Mouse (Mus musculus): ENCODE measurements around the gene Gpr61.

Gene Gpr61

GRCm38 (mm10) chr3:108178756-108179715 is 24.4 kb upstream of the Gpr61 start:
- DNase-seq, result no peak

GRCm38 (mm10) chr3:108174672-108175531 is 20.2 kb upstream of the Gpr61 start:
- peak; percentile 22 for DNase-seq

- no peak for DNase-seq
Measured at GRCm38 (mm10) chr3:108169199-108169598, 14.5 kb upstream of the Gpr61 start.

GRCm38 (mm10) chr3:108167499-108167898 is 12.8 kb upstream of the Gpr61 start:
- DNase-seq, result no peak

- DNase-seq, result peak; percentile 48
Measured at GRCm38 (mm10) chr3:108166486-108167211, 12.0 kb upstream of the Gpr61 start.

GRCm38 (mm10) chr3:108165532-108166315 is 11.0 kb upstream of the Gpr61 start:
- DNase-seq, result no peak

- DNase-seq, result peak; percentile 85
Measured at GRCm38 (mm10) chr3:108164807-108165206, 10.1 kb upstream of the Gpr61 start.

GRCm38 (mm10) chr3:108164091-108164490 is 9.4 kb upstream of the Gpr61 start:
- no peak for DNase-seq

GRCm38 (mm10) chr3:108158383-108159037 is 3.8 kb upstream of the Gpr61 start:
- no peak for DNase-seq

GRCm38 (mm10) chr3:108152290-108152689 is 2.4 kb downstream of the Gpr61 start:
- no peak for DNase-seq

- DNase-seq, result peak; percentile 96
Measured at GRCm38 (mm10) chr3:108147386-108148235, 7.1 kb downstream of the Gpr61 start.

- DNase-seq, result no peak
Measured at GRCm38 (mm10) chr3:108146671-108147070, 8.0 kb downstream of the Gpr61 start.

GRCm38 (mm10) chr3:108145534-108146445 is 8.9 kb downstream of the Gpr61 start, which contains the start of gene Gnai3:
Gene Gnai3 (minus strand): TSS chr3:108146146.
- DNase-seq, result peak; percentile 97

- no peak for DNase-seq
Measured at GRCm38 (mm10) chr3:108140786-108141185, 13.9 kb downstream of the Gpr61 start.

GRCm38 (mm10) chr3:108139113-108139512 is 15.6 kb downstream of the Gpr61 start:
- no peak for DNase-seq

- no peak for DNase-seq
Measured at GRCm38 (mm10) chr3:108134701-108135100, 20.0 kb downstream of the Gpr61 start.

- DNase-seq, result peak; percentile 36
Measured at GRCm38 (mm10) chr3:108132484-108132883, 22.2 kb downstream of the Gpr61 start.

- no peak for DNase-seq
Measured at GRCm38 (mm10) chr3:108131821-108132220, 22.9 kb downstream of the Gpr61 start.

- no peak for DNase-seq
Measured at GRCm38 (mm10) chr3:108131216-108131615, 23.5 kb downstream of the Gpr61 start.

All from lung, postnatal 36 days (tissue).